Mouse (Mus musculus) CH12.LX (cell line): ENCODE data around the gene Wasf3. TPM values are rescaled to one million over a fixed set of nuclear protein-coding genes. Genes with fewer than 3 reads are reported as not detected.

Source experiments
- DNase-seq: peaks from one replicate; pipeline ENCODE4 v3.0.0-alpha.2; 2013; ENCODE audit errors: extremely low read depth
- H3K27ac ChIP-seq: 2 replicates; pipeline ENCODE4 v1.5.1; 2012; ENCODE audit warnings: low read depth, mild to moderate bottlenecking, control low read depth, moderate library complexity; ENCODE audit not compliant: insufficient read depth
- H3K27me3 ChIP-seq: replicated peaks from 2 replicates; pipeline ENCODE3; 2012; ENCODE audit warnings: inconsistent platforms
- H3K36me3 ChIP-seq, 2 experiments: replicated peaks in 1 of 2; 2 replicates each; pipeline versions ENCODE3 to v1.6.1; 2012; ENCODE audit warnings: inconsistent platforms in 1 of 2, low read length in 1 of 2, mild to moderate bottlenecking in 1 of 2, mixed read lengths in 1 of 2, moderate library complexity in 1 of 2; ENCODE audit not compliant: control insufficient read depth in 1 of 2, insufficient read depth in 1 of 2
- H3K4me1 ChIP-seq, 2 experiments: 2 replicates each; pipeline ENCODE4 v1.6.1; 2012; ENCODE audit warnings: inconsistent platforms in 1 of 2, moderate library complexity in 1 of 2; ENCODE audit not compliant: insufficient read depth in 2 of 2, control insufficient read depth in 1 of 2
- H3K4me2 ChIP-seq: 2 replicates; pipeline ENCODE4 v1.6.1; 2012; ENCODE audit warnings: low read depth, mild to moderate bottlenecking, control low read depth; ENCODE audit not compliant: poor library complexity, insufficient read depth, severe bottlenecking
- H3K4me3 ChIP-seq, 3 experiments: fragments of 150-350 bp in 1 of 3; sonication (generic) in 1 of 3; replicated peaks in 1 of 3; 2 replicates each; pipeline versions ENCODE3 to v1.5.1; 2011 to 2012; ENCODE audit warnings: low read depth in 2 of 3, low read length in 2 of 3, mild to moderate bottlenecking in 2 of 3, moderate library complexity in 2 of 3, control low read depth in 1 of 3, improper control_type of control experiment in 1 of 3, inconsistent platforms in 1 of 3, mixed read lengths in 1 of 3; ENCODE audit not compliant: poor library complexity in 1 of 3
- H3K79me2 ChIP-seq: replicated peaks from 2 replicates; pipeline ENCODE4 v1.6.1; 2012; ENCODE audit warnings: mild to moderate bottlenecking, moderate library complexity; ENCODE audit not compliant: control insufficient read depth, poor library complexity, insufficient read depth, severe bottlenecking; ENCODE audit errors: extremely low read depth
- H3K9ac ChIP-seq: 2 replicates; pipeline ENCODE4 v1.6.1; 2012; ENCODE audit warnings: low read depth, mild to moderate bottlenecking, control low read depth, moderate library complexity; ENCODE audit not compliant: insufficient read depth
- H3K9me3 ChIP-seq: replicated peaks from 2 replicates; pipeline ENCODE3; 2012; ENCODE audit warnings: low read length, inconsistent platforms, mixed read lengths
- ELF1 ChIP-seq: IDR thresholded peaks from 2 replicates; pipeline ENCODE4 v1.6.1; 2014; ENCODE audit warnings: low read depth, mild to moderate bottlenecking, inconsistent platforms, low read length, improper control_type of control experiment
- GABPA ChIP-seq: IDR thresholded peaks from 2 replicates; pipeline ENCODE4 v1.6.1; 2012; ENCODE audit warnings: low read depth, low read length, improper control_type of control experiment, inconsistent platforms; ENCODE audit not compliant: insufficient replicate concordance
- HCFC1 ChIP-seq: IDR thresholded peaks from 2 replicates; pipeline ENCODE4 v1.6.1; 2012; ENCODE audit warnings: low read depth, mild to moderate bottlenecking, inconsistent platforms, low read length, improper control_type of control experiment
- IRF4 ChIP-seq: IDR thresholded peaks from 2 replicates; pipeline ENCODE4 v1.6.1; 2014; ENCODE audit warnings: low read depth, mild to moderate bottlenecking, inconsistent platforms, low read length, improper control_type of control experiment
- JUN ChIP-seq: IDR thresholded peaks from 2 replicates; pipeline ENCODE4 v1.6.1; 2011; ENCODE audit warnings: low read depth, mild to moderate bottlenecking, low read length, improper control_type of control experiment, moderate library complexity; ENCODE audit not compliant: insufficient read depth
- KAT2A ChIP-seq: IDR thresholded peaks from 2 replicates; pipeline ENCODE4 v1.6.1; 2012; ENCODE audit warnings: low read length, improper control_type of control experiment, inconsistent platforms; ENCODE audit not compliant: insufficient replicate concordance
- MAX ChIP-seq: IDR thresholded peaks from 2 replicates; pipeline ENCODE4 v1.6.1; 2011; ENCODE audit warnings: low read length, improper control_type of control experiment
- MEF2A ChIP-seq: IDR thresholded peaks from 2 replicates; pipeline ENCODE4 v1.6.1; 2014; ENCODE audit warnings: low read depth, mild to moderate bottlenecking, inconsistent platforms, low read length, improper control_type of control experiment, borderline replicate concordance
- MYC ChIP-seq: IDR thresholded peaks from 2 replicates; pipeline ENCODE4 v1.6.1; 2011; ENCODE audit warnings: low read depth, mild to moderate bottlenecking, improper control_type of control experiment, low read length
- PAX5 ChIP-seq: IDR thresholded peaks from 2 replicates; pipeline ENCODE4 v1.6.1; 2012; ENCODE audit warnings: low read length, inconsistent platforms, mixed read lengths
- POLR2A ChIP-seq: IDR thresholded peaks from 2 replicates; pipeline ENCODE4 v1.6.1; 2011; ENCODE audit warnings: low read depth, mild to moderate bottlenecking, improper control_type of control experiment, low read length
- POLR2AphosphoS2 ChIP-seq: IDR thresholded peaks from 2 replicates; pipeline ENCODE4 v1.6.1; 2011; ENCODE audit warnings: low read depth, low read length, improper control_type of control experiment
- RAD21 ChIP-seq: IDR thresholded peaks from 2 replicates; pipeline ENCODE4 v1.6.1; 2011; ENCODE audit warnings: low read depth, mild to moderate bottlenecking, low read length, improper control_type of control experiment, moderate library complexity
- RCOR1 ChIP-seq: conservative IDR thresholded peaks from 2 replicates; pipeline ENCODE4 v1.6.1; 2012; ENCODE audit warnings: low read depth, mild to moderate bottlenecking, inconsistent platforms, low read length, improper control_type of control experiment
- SIN3A ChIP-seq: IDR thresholded peaks from 2 replicates; pipeline ENCODE4 v1.6.1; 2012; ENCODE audit warnings: low read length, improper control_type of control experiment, inconsistent platforms
- UBTF ChIP-seq: IDR thresholded peaks from 2 replicates; pipeline ENCODE4 v1.6.1; 2012; ENCODE audit warnings: low read depth, mild to moderate bottlenecking, inconsistent platforms, low read length, improper control_type of control experiment, moderate library complexity
- USF1 ChIP-seq: IDR thresholded peaks from 2 replicates; pipeline ENCODE4 v1.6.1; 2014; ENCODE audit warnings: low read depth, mild to moderate bottlenecking, inconsistent platforms, low read length, improper control_type of control experiment
- USF2 ChIP-seq: conservative IDR thresholded peaks from 2 replicates; pipeline ENCODE4 v1.6.1; 2011; ENCODE audit warnings: low read depth, low read length, improper control_type of control experiment
- ZKSCAN1 ChIP-seq: IDR thresholded peaks from 2 replicates; pipeline ENCODE4 v1.6.1; 2012; ENCODE audit warnings: low read depth, inconsistent platforms, low read length, improper control_type of control experiment, borderline replicate concordance
- ZNF384 ChIP-seq: IDR thresholded peaks from 2 replicates; pipeline ENCODE4 v1.6.1; 2012; ENCODE audit warnings: low read depth, low read length, improper control_type of control experiment, inconsistent platforms
- dilution Hi-C: fragments of 300-500 bp; cut with MboI; formaldehyde crosslinking; loops from 2 replicates; pipeline ENCODE4 v1.14.3; 2020; ENCODE audit warnings: low sequenced_read_pairs; ENCODE audit not compliant: extremely low pct_unique_long_range_greater_than_20kb, extremely low pct_ligation_motif_present
- in situ Hi-C: fragments of 300-500 bp; cut with MboI; formaldehyde crosslinking; loops from 3 replicates; pipeline ENCODE4 v1.14.3; 2019; ENCODE audit warnings: low sequenced_read_pairs, low pct_ligation_motif_present, low pct_unique_long_range_greater_than_20kb, mixed read lengths
- polyA plus RNA-seq: library from polyadenylated mRNA; unstranded; fragments of >175 nt; gene quantifications from 2 replicates; pipeline ENCODE4 v1.2.1, GENCODE M21; 2012; ENCODE audit warnings: low read depth; ENCODE audit not compliant: insufficient read length
- total RNA-seq, 2 experiments: library from RNA; depleted of rRNA; stranded (reverse); fragments of 300-350 nt in 1 of 2; fragments of >200 nt in 1 of 2; gene quantifications; 2 replicates each; pipeline ENCODE4 v1.2.3; 2012 to 2014

Wasf3 gene
- total and polyA plus RNA-seq, 3 experiments: not detected

- no peak overlapping the region for H3K4me3 ChIP-seq
- in situ Hi-C loops (no loop called here), dilution Hi-C loops (no loop called here)
- no peak overlapping the region for H3K9ac ChIP-seq
- TF ChIP-seq MEF2A (no peak), GABPA (no peak), KAT2A (no peak)
- no peaks in the 10 kb centered on the region for H3K79me2 ChIP-seq
- no peak overlapping the region for H3K27ac ChIP-seq
- DNase-seq: no peak
- no peaks in the 10 kb centered on the region for H3K4me1 ChIP-seq
- H3K27me3 ChIP-seq: peaks cover 48% of the 10 kb centered on the region
- no peak overlapping the region for H3K4me2 ChIP-seq
- no peaks in the 10 kb centered on the region for H3K36me3 ChIP-seq
- H3K9me3 ChIP-seq: no peaks in the 10 kb centered on the region
Measured at GRCm38 (mm10) chr5:146425656-146426055, 40.9 kb downstream of the Wasf3 start.

- no peaks in the 10 kb centered on the region for H3K9me3 ChIP-seq
- H3K4me3 ChIP-seq: no peak overlapping the region
- no peak overlapping the region for H3K4me2 ChIP-seq
- peaks cover 48% of the 10 kb centered on the region for H3K27me3 ChIP-seq
- H3K79me2 ChIP-seq: no peaks in the 10 kb centered on the region
- dilution Hi-C loops (no loop called here), in situ Hi-C loops (no loop called here)
- DNase-seq: no peak
- H3K4me1 ChIP-seq: 0 out of 4 replicates have a peak, but pooled peaks cover 0 to 4% of the 10 kb centered on the region in 2 experiments
- TF ChIP-seq HCFC1 (no peak), USF1 (no peak), USF2 (no peak), POLR2A (no peak), RAD21 (no peak), ZNF384 (no peak), UBTF (no peak), KAT2A (no peak), JUN (no peak), MAX (no peak), GABPA (no peak), SIN3A (no peak), PAX5 (no peak), IRF4 (no peak), ELF1 (no peak), ZKSCAN1 (no peak), POLR2AphosphoS2 (no peak), RCOR1 (no peak), MYC (no peak)
- H3K27ac ChIP-seq: no peak overlapping the region
- H3K36me3 ChIP-seq: no peaks in the 10 kb centered on the region
- no peak overlapping the region for H3K9ac ChIP-seq
Measured at GRCm38 (mm10) chr5:146428109-146428508, 43.3 kb downstream of the Wasf3 start.
